Mouse (Mus musculus): ENCODE results near the gene Zfp865.

DNA sequence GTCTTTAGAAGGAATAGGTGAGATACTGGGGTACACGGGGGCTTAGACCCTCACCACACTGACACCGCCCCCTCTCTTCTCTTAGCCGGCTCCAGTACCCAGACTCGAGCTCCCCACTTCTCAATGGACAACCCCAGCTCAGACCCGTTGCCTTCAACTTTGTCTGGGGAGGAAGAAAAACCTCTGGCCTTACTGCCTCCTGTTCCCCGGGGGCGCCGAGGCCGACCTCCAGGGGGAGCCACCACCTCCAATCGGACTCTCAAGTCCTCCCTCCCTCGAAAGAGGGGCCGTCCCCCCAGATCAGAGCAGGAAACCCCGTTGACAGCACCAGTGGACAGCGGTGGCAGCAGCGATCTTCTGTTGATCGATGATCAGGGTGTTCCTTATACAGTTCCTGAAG is 2.8 kb upstream of the Zfp865 start:
- no peak for TF ChIP-seq CTCF (IDR thresholded peaks at IDR 0.05; ENCODE audit: extremely low read depth, insufficient read depth, insufficient read length, insufficient replicate concordance)
- no peak for TF ChIP-seq POLR2A (IDR thresholded peaks at IDR 0.05; ENCODE audit: low read depth, low read length)
